Mouse (Mus musculus) hindbrain, embryonic 16.5 days (tissue): ENCODE data around the gene Kif18b. TPM values are rescaled to one million over a fixed set of nuclear protein-coding genes. Genes with fewer than 3 reads are reported as not detected.

Experiments used
- ATAC-seq: fragments of 200-750 bp; cut with Nextera tagmentation; 2 replicates; pipeline ENCODE4 v1.8.0; 2017; ENCODE audit warnings: moderate TSS enrichment, moderate library complexity
- H3K27ac ChIP-seq: fragments of 300-500 bp; sonication (generic); 2 replicates; pipeline ENCODE4 v1.5.1; 2014; ENCODE audit warnings: low read depth, mild to moderate bottlenecking, control low read depth, low read length, moderate library complexity
- H3K27me3 ChIP-seq: fragments of 300-500 bp; sonication (generic); replicated peaks from 2 replicates; pipeline ENCODE4 v1.6.1; 2014; ENCODE audit warnings: low read length; ENCODE audit not compliant: control insufficient read depth, insufficient read depth
- H3K36me3 ChIP-seq: fragments of 300-500 bp; sonication (generic); 2 replicates; pipeline ENCODE4 v1.6.1; 2014; ENCODE audit warnings: mild to moderate bottlenecking, low read length, moderate library complexity, mixed read lengths; ENCODE audit not compliant: control insufficient read depth, insufficient read depth
- H3K4me1 ChIP-seq: fragments of 300-500 bp; sonication (generic); 2 replicates; pipeline ENCODE4 v1.6.1; 2014; ENCODE audit warnings: low read depth, low read length; ENCODE audit not compliant: control insufficient read depth, insufficient read depth
- H3K4me2 ChIP-seq: fragments of 300-500 bp; sonication (generic); 2 replicates; pipeline ENCODE4 v1.6.1; 2014; ENCODE audit warnings: mild to moderate bottlenecking, low read length, control low read depth, moderate library complexity
- H3K4me3 ChIP-seq: fragments of 300-500 bp; sonication (generic); 2 replicates; pipeline ENCODE4 v1.5.1; 2014; ENCODE audit warnings: mild to moderate bottlenecking, low read length, control low read depth, moderate library complexity
- H3K9ac ChIP-seq: fragments of 300-500 bp; sonication (generic); 2 replicates; pipeline ENCODE4 v1.6.1; 2014; ENCODE audit warnings: low read depth, mild to moderate bottlenecking, control low read depth, low read length, moderate library complexity
- H3K9me3 ChIP-seq: fragments of 300-500 bp; sonication (generic); 2 replicates; pipeline ENCODE4 v1.6.1; 2014; ENCODE audit warnings: mild to moderate bottlenecking, low read length, moderate library complexity; ENCODE audit not compliant: control insufficient read depth
- WGBS: fragments of 180-500 bp; shearing (Covaris S2); extraction: QIAGEN DNeasy Blood & Tissue Kit; methylation state at CpG from one replicate; pipeline ENCODE4 v1.1.7; 2014; 5-methylcytosine and 5-hydroxymethylcytosine counted together
- polyA plus RNA-seq: library from polyadenylated mRNA; unstranded; fragments of >200 nt; fragmentation: Nextera tagmentation; extraction: Ambion mirVana; gene quantifications from 2 replicates; pipeline ENCODE4 v1.2.1, GENCODE M21; 2015

Kif18b gene
- polyA plus RNA-seq, 1 experiment from 2014 or later, result 2.0 TPM

DNA sequence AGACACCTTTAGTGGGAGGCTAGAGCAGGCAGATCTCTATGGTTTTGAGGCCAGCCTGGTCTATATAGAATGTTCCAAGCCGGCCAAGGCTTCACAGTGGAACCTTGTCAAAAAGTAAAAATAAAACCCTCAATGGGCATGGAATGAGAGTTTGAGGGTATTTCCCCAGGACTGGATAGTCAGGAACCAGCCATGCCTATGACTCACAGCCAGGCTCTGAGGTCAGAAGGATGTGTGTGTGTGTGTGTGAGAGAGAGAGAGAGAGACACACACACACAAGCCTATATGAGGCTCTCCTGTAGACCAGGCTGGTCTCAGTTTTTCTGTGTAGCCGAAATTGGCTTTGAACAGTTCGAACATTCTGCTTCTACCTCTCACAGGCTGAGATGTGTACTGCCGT, 30.2 kb downstream of the Kif18b start:
- H3K9me3 ChIP-seq, result no peaks in the 10 kb centered on the region
- 94% methylated on average over 4 of the region's 4 CpGs for WGBS
- H3K36me3 ChIP-seq, result no peaks in the 10 kb centered on the region
- no peak overlapping the region for H3K27ac ChIP-seq
- peaks cover 5% of the 10 kb centered on the region for H3K4me1 ChIP-seq
- no peak for ATAC-seq
- H3K4me3 ChIP-seq, result no peak overlapping the region
- no peak overlapping the region for H3K9ac ChIP-seq
- peaks cover 39% of the 10 kb centered on the region for H3K27me3 ChIP-seq
- H3K4me2 ChIP-seq, result no peak overlapping the region

DNA sequence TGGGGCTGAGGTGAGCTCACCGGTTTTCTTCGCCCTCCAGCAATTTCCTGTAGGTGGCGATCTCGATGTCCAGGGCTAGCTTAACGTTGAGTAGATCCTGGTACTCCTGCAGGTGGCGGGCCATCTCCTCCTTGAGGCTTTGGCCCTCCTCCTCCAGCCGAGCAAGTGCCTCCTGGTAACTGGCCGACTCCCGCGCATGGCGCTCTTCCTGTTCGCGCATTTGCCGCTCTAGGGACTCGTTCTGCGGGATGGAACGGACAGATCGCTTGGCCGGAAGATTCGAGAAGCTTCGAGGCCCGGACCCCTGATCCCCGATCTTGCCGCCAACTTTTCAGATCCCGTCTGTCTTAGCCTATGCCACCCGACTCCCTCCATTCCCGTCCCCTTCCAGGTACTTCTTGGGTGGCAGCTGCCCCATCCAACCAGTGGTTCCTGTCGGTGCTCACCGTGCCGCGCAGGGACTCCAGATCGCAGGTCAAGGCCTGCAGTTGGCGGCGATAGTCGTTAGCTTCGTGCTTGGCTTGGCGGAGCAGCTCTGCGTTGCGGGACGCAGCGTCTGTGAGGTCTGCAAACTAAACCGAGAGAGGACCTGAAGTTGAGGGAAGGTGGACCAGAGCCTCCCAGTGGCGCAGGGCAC, 31.8 kb downstream of the Kif18b start:
- WGBS, result 6% methylated on average over 43 of the region's 43 CpGs
- H3K4me3 ChIP-seq, result peak overlapping the region; percentile 31
- H3K27me3 ChIP-seq, result peaks cover 41% of the 10 kb centered on the region
- no peak overlapping the region for H3K27ac ChIP-seq
- no peaks in the 10 kb centered on the region for H3K36me3 ChIP-seq
- H3K9ac ChIP-seq, result peak overlapping the region; percentile 8
- H3K9me3 ChIP-seq, result no peaks in the 10 kb centered on the region
- peak overlapping the region; percentile 61 for H3K4me2 ChIP-seq
- H3K4me1 ChIP-seq, result peaks cover 5% of the 10 kb centered on the region
- peak; percentile 51; the same call in 1 of the 2 replicates for ATAC-seq

- 54% methylated on average over 5 of the region's 5 CpGs for WGBS
- H3K27me3 ChIP-seq, result peaks cover 31% of the 10 kb centered on the region
- H3K4me1 ChIP-seq, result peaks cover 9% of the 10 kb centered on the region
- no peak for ATAC-seq
- H3K4me3 ChIP-seq, result no peak overlapping the region
- no peak overlapping the region for H3K9ac ChIP-seq
- H3K4me2 ChIP-seq, result no peak overlapping the region
- H3K36me3 ChIP-seq, result no peaks in the 10 kb centered on the region
- H3K9me3 ChIP-seq, result no peaks in the 10 kb centered on the region
- no peak overlapping the region for H3K27ac ChIP-seq
These were observed 34.8 kb downstream of the Kif18b start for GRCm38 (mm10) chr11:102890096-102890495.

DNA sequence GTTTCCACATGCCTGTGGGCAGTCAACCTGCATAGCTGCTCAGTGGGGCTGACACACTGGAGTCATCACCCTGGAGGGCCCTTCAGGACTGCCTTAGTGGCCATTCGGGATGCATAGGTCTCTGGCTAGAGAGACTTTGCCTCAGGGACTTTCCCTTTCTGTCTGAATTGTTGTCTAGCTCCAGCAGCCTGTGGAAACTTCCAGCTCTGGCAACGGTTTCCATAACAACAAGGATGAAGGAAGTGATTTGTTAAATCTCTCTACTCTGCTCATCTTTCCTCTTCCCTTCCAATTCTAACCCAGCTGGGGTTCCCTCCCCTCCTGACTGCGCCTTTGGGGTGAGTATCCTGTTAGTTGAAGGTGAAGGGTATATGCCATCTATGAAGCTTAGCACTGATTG, 36.8 kb downstream of the Kif18b start:
- H3K9ac ChIP-seq, result no peak overlapping the region; the same call in 1 of the 2 replicates
- peaks cover 17% of the 10 kb centered on the region for H3K27me3 ChIP-seq
- ATAC-seq, result peak; percentile 19; the same call in 1 of the 2 replicates
- 66% methylated on average over 3 of the region's 3 CpGs for WGBS
- peaks cover 5% of the 10 kb centered on the region for H3K4me1 ChIP-seq
- H3K27ac ChIP-seq, result no peak overlapping the region
- no peak overlapping the region for H3K4me3 ChIP-seq
- H3K4me2 ChIP-seq, result no peak overlapping the region
- no peaks in the 10 kb centered on the region for H3K9me3 ChIP-seq
- no peaks in the 10 kb centered on the region for H3K36me3 ChIP-seq

DNA sequence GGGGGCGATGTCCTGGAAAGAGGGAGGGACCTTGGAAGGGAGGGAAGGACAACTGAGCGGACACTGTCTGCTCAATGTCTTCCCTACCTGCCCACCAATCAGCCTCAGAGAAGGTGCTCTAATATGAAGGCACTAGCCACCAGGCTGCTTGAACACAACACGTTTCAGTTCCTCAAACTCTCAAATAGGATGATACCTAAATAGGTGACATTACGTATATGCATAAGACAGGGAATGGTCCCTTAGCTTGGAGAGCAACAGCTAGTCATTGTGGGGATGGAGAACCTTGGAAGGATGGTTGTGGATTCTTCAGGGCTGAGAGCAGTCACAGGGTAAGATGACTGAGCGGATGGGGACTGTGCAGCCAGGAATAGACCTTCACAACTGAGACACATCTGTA, 37.5 kb downstream of the Kif18b start:
- no peak overlapping the region for H3K9ac ChIP-seq
- no peak for ATAC-seq
- WGBS, result 87% methylated on average over 5 of the region's 5 CpGs
- no peaks in the 10 kb centered on the region for H3K36me3 ChIP-seq
- no peak overlapping the region for H3K4me2 ChIP-seq
- no peak overlapping the region for H3K4me3 ChIP-seq
- peaks cover 3% of the 10 kb centered on the region; the same call in 1 of the 2 replicates for H3K4me1 ChIP-seq
- no peak overlapping the region for H3K27ac ChIP-seq
- peaks cover 13% of the 10 kb centered on the region for H3K27me3 ChIP-seq
- no peaks in the 10 kb centered on the region for H3K9me3 ChIP-seq

- no peak within 1 kb of the TSS for H3K4me2 ChIP-seq
- H3K9ac ChIP-seq, result no peak within 1 kb of the TSS
- H3K9me3 ChIP-seq, result no peaks in the 10 kb centered on the region
- no peak for ATAC-seq
- H3K4me1 ChIP-seq, result peaks cover 11% of the 10 kb centered on the region
- peaks cover 6% of the 10 kb centered on the region; the same call in 1 of the 2 replicates for H3K27me3 ChIP-seq
- no peaks in the 10 kb centered on the region for H3K36me3 ChIP-seq
- no peak within 1 kb of the TSS for H3K27ac ChIP-seq
- no peak within 1 kb of the TSS for H3K4me3 ChIP-seq
- 60% methylated on average over 10 of the region's 10 CpGs for WGBS
These were observed 40.2 kb downstream of the Kif18b start, which contains the start of gene Fam187a for GRCm38 (mm10) chr11:102884616-102885219. TSS of gene Fam187a (plus strand) at chr11:102885169.

GRCm38 (mm10) chr11:102881314-102882198, 43.4 kb downstream of the Kif18b start:
- peak overlapping the region; percentile 74 for H3K9ac ChIP-seq
- peaks cover 4% of the 10 kb centered on the region; the same call in 1 of the 2 replicates for H3K27me3 ChIP-seq
- peaks cover 5% of the 10 kb centered on the region; the same call in 1 of the 2 replicates for H3K36me3 ChIP-seq
- H3K4me3 ChIP-seq, result peak overlapping the region; percentile 71
- H3K4me1 ChIP-seq, result peaks cover 14% of the 10 kb centered on the region
- H3K4me2 ChIP-seq, result peak overlapping the region; percentile 69
- WGBS, result 15% methylated on average over 13 of the region's 13 CpGs
- H3K9me3 ChIP-seq, result no peaks in the 10 kb centered on the region
- ATAC-seq, result peak; percentile 4
- peak overlapping the region; percentile 89; the same call in 1 of the 2 replicates for H3K27ac ChIP-seq

GRCm38 (mm10) chr11:102880585-102881313, 44.2 kb downstream of the Kif18b start, which contains the start of the genes Eftud2 and Ccdc103:
TSS of gene Eftud2 (minus strand) at chr11:102880985.
TSS of gene Ccdc103 (plus strand) at chr11:102881204.
- Histone ChIP-seq H3K4me2 (peak within 1 kb of the TSS; percentile 69), H3K9me3 (no peaks in the 10 kb centered on the region), H3K27me3 (peaks cover 4% of the 10 kb centered on the region; the same call in 1 of the 2 replicates), H3K36me3 (peaks cover 8% of the 10 kb centered on the region), H3K9ac (peak within 1 kb of the TSS; percentile 74), H3K4me1 (peaks cover 14% of the 10 kb centered on the region), H3K27ac (peak within 1 kb of the TSS; percentile 89), H3K4me3 (peak within 1 kb of the TSS; percentile 71)
- under 1% methylated on average over 62 of the region's 62 CpGs for WGBS
- ATAC-seq, result peak; percentile 92
